Mouse (Mus musculus): ENCODE data around the gene Tbc1d10b. TPM values are rescaled to one million over a fixed set of nuclear protein-coding genes. Genes with fewer than 3 reads are reported as not detected.

The Tbc1d10b gene
- total RNA-seq, 2 experiments from 2014 or later: 32.8 to 34.1 TPM

GRCm38 (mm10) chr7:127162546-127162945, 45.7 kb downstream of the Tbc1d10b start:
- DNase-seq: no peak

- no peak for DNase-seq
Measured at GRCm38 (mm10) chr7:127157548-127157947, 50.7 kb downstream of the Tbc1d10b start.

GRCm38 (mm10) chr7:127153477-127153876, 54.8 kb downstream of the Tbc1d10b start:
- no peak for DNase-seq

GRCm38 (mm10) chr7:127152464-127152863, 55.8 kb downstream of the Tbc1d10b start:
- DNase-seq: no peak

GRCm38 (mm10) chr7:127147901-127148300, 60.4 kb downstream of the Tbc1d10b start:
- no peak for DNase-seq

Other genes with a start within 250 kb of the Tbc1d10b start
- 10 to 100 TPM; 30.5 to 31.2 TPM for gene Cdipt, start 232.6 kb downstream of the Tbc1d10b start, total RNA-seq (2021)
- not detected for gene Cdiptos, start 232.4 kb downstream of the Tbc1d10b start, total RNA-seq (2021)
- 10 to 100 TPM; 20.4 to 23.3 TPM for gene Mvp, start 193.8 kb downstream of the Tbc1d10b start, total RNA-seq (2021)
- gene Pagr1b, start 192.0 kb downstream of the Tbc1d10b start, total RNA-seq (2021): not detected
- gene Pagr1a, start 191.1 kb downstream of the Tbc1d10b start, total RNA-seq (2021): 1 to 10 TPM; 2.4 to 8.7 TPM
- 10 to 100 TPM; 15.9 to 17.5 TPM for gene Gm42742, start 187.4 kb downstream of the Tbc1d10b start, total RNA-seq (2021)
- gene Prrt2, start 187.3 kb downstream of the Tbc1d10b start, total RNA-seq (2021): under 1 TPM; 0.77 to 0.86 TPM
- gene Maz, start 181.4 kb downstream of the Tbc1d10b start, total RNA-seq (2021): 10 to 100 TPM; 64.0 to 66.1 TPM
- 1 to 10 TPM; 1.8 to 2.3 TPM for gene Kif22, start 166.0 kb downstream of the Tbc1d10b start, total RNA-seq (2021)
- not detected for gene Zg16, start 121.1 kb downstream of the Tbc1d10b start, total RNA-seq (2021)
- under 1 TPM; 0.59 to 0.91 TPM for gene AI467606, start 117.1 kb downstream of the Tbc1d10b start, total RNA-seq (2021)
- gene Qprt, start 86.2 kb downstream of the Tbc1d10b start, total RNA-seq (2021): under 1 TPM; 0.43 to 0.51 TPM
- gene Spn, start 70.6 kb downstream of the Tbc1d10b start, total RNA-seq (2021): under 1 TPM; 0.13 to 0.16 TPM
- gene Cd2bp2, start 12.4 kb downstream of the Tbc1d10b start, total RNA-seq (2021): 10 to 100 TPM; 26.2 to 28.2 TPM
- over 10,000 TPM; 49,123 to 49,891 TPM for gene Mylpf, start 422 bp upstream of the Tbc1d10b start, total RNA-seq (2021)
- 1 to 10 TPM; 4.0 to 4.2 TPM for gene Zfp553, start 24.6 kb upstream of the Tbc1d10b start, total RNA-seq (2021)
- gene Sept1, start 24.7 kb upstream of the Tbc1d10b start, total RNA-seq (2021): 1 to 10 TPM; 1.5 to 1.7 TPM
- 10 to 100 TPM; 15.8 to 16.8 TPM for gene Zfp771, start 35.8 kb upstream of the Tbc1d10b start, total RNA-seq (2021)
- 10 to 100 TPM; 26.5 to 28.7 TPM for gene Dctpp1, start 52.2 kb upstream of the Tbc1d10b start, total RNA-seq (2021)
- gene Sephs2, start 65.6 kb upstream of the Tbc1d10b start, total RNA-seq (2021): 10 to 100 TPM; 28.6 to 30.7 TPM
- under 1 TPM; 0.26 to 0.40 TPM for gene Itgal, start 87.8 kb upstream of the Tbc1d10b start, total RNA-seq (2021)
- 10 to 100 TPM; 27.0 to 28.4 TPM for gene Zfp768, start 137.1 kb upstream of the Tbc1d10b start, total RNA-seq (2021)
- 1 to 10 TPM; 2.9 to 3.0 TPM for gene Zfp747, start 167.6 kb upstream of the Tbc1d10b start, total RNA-seq (2021)
- 1 to 10 TPM; 1.5 TPM for gene 9130019O22Rik, start 178.7 kb upstream of the Tbc1d10b start, total RNA-seq (2021)
- gene E430018J23Rik, start 185.2 kb upstream of the Tbc1d10b start, total RNA-seq (2021): 1 to 10 TPM; 1.7 to 1.8 TPM
- gene Zfp764, start 198.4 kb upstream of the Tbc1d10b start, total RNA-seq (2021): 1 to 10 TPM; 1.7 TPM
- gene Zfp688, start 213.6 kb upstream of the Tbc1d10b start, total RNA-seq (2021): 1 to 10 TPM; 2.0 to 2.7 TPM
- 1 to 10 TPM in 1 of 2 experiments, under 1 TPM in 1; 0.67 to 1.0 TPM for gene Zfp689, start 240.7 kb upstream of the Tbc1d10b start, total RNA-seq (2021)

Data from gastrocnemius, postnatal 25 days (tissue).